Mouse (Mus musculus): ENCODE measurements around the gene Popdc2. TPM values are rescaled to one million over a fixed set of nuclear protein-coding genes. Genes with fewer than 3 reads are reported as not detected.

The Popdc2 gene
- polyA plus RNA-seq, 1 experiment from 2014 or later, result 16.8 TPM

GRCm38 (mm10) chr16:38376841-38377249 is 14.8 kb downstream of the Popdc2 start:
- Histone ChIP-seq H3K27ac (ENCODE audit: low read depth) (peak overlapping the region; percentile 35; the same call in 1 of the 2 replicates), H3K4me1 (replicated peaks; ENCODE audit: control insufficient read depth, insufficient read depth, low read length) (peaks cover 7% of the 10 kb centered on the region), H3K27me3 (replicated peaks; ENCODE audit: control insufficient read depth, insufficient read depth, low read length) (no peaks in the 10 kb centered on the region), H3K36me3 (ENCODE audit: control insufficient read depth, insufficient read depth, low read length) (no peaks in the 10 kb centered on the region), H3K4me3 (ENCODE audit: low read depth, low read length) (peak overlapping the region; percentile 14), H3K4me2 (ENCODE audit: low read length) (peak overlapping the region; percentile 47), H3K9ac (ENCODE audit: low read length) (no peak overlapping the region; the same call in 1 of the 2 replicates), H3K9me3 (ENCODE audit: control insufficient read depth, low read length) (no peaks in the 10 kb centered on the region)
- 48% methylated on average over 8 of the region's 8 CpGs for WGBS
- DNase-seq (ENCODE audit: low spot score) (no peak), ATAC-seq (replicated peaks; ENCODE audit: low FRiP score, low TSS enrichment, low read depth) (peak; percentile 45)

DNA sequence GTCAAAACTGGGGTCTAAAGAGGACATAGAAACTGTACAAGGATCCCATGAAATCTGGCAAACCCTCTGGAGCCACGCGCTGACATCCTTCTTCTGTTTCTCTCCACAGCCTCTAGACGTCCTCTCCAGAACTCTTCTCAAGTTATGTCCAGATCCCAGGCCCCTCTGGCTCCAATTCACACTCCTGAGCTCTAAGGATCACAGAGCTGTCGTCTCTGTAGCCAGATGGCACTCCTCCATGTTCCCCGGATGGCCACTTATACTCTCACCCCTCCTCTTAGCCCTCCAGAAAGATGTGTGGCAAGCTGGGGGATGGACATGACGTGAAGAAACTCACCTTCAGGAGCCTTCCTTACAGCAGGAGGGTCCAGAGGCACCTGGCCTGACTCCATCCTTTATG is 15.5 kb downstream of the Popdc2 start:
- 82% methylated on average over 6 of the region's 6 CpGs for WGBS
- Histone ChIP-seq H3K4me2 (ENCODE audit: low read length) (no peak overlapping the region), H3K4me1 (replicated peaks; ENCODE audit: control insufficient read depth, insufficient read depth, low read length) (peaks cover 7% of the 10 kb centered on the region), H3K4me3 (ENCODE audit: low read depth, low read length) (no peak overlapping the region), H3K9ac (ENCODE audit: low read length) (no peak overlapping the region), H3K9me3 (ENCODE audit: control insufficient read depth, low read length) (no peaks in the 10 kb centered on the region), H3K27me3 (replicated peaks; ENCODE audit: control insufficient read depth, insufficient read depth, low read length) (no peaks in the 10 kb centered on the region), H3K36me3 (ENCODE audit: control insufficient read depth, insufficient read depth, low read length) (no peaks in the 10 kb centered on the region), H3K27ac (ENCODE audit: low read depth) (no peak overlapping the region)
- DNase-seq (ENCODE audit: low spot score), result no peak
- ATAC-seq (replicated peaks; ENCODE audit: low FRiP score, low TSS enrichment, low read depth), result no peak

GRCm38 (mm10) chr16:38378591-38378990 is 16.6 kb downstream of the Popdc2 start:
- Histone ChIP-seq H3K27ac (ENCODE audit: low read depth) (no peak overlapping the region), H3K36me3 (ENCODE audit: control insufficient read depth, insufficient read depth, low read length) (no peaks in the 10 kb centered on the region), H3K4me3 (ENCODE audit: low read depth, low read length) (no peak overlapping the region), H3K9ac (ENCODE audit: low read length) (no peak overlapping the region), H3K4me1 (replicated peaks; ENCODE audit: control insufficient read depth, insufficient read depth, low read length) (peaks cover 7% of the 10 kb centered on the region), H3K4me2 (ENCODE audit: low read length) (no peak overlapping the region), H3K27me3 (replicated peaks; ENCODE audit: control insufficient read depth, insufficient read depth, low read length) (no peaks in the 10 kb centered on the region), H3K9me3 (ENCODE audit: control insufficient read depth, low read length) (no peaks in the 10 kb centered on the region)
- ATAC-seq (replicated peaks; ENCODE audit: low FRiP score, low TSS enrichment, low read depth) (no peak), DNase-seq (ENCODE audit: low spot score) (no peak)
- 80% methylated on average over 6 of the region's 6 CpGs for WGBS

DNA sequence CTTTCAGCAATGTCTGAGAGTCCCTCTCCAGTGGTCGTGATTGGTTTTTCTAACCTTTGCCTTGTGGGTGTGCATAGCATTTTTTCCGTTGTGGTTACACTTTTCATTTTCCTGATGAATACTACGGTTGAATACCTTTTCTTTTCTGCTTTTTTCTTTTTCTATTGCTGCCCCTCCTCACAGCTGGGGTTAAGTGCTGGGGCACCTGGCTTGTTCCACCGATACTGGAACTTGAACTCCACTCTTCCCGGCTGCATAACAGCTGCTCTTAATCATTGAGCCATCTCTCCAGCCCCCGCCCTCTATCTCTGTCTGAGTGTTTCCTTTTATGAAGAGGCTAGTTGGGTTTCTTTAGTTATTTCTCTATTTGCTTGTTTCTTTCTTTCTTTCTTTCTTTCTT is 17.1 kb downstream of the Popdc2 start:
- no peak overlapping the region for H3K27ac ChIP-seq (ENCODE audit: low read depth)
- no peak overlapping the region for H3K4me3 ChIP-seq (ENCODE audit: low read depth, low read length)
- H3K36me3 ChIP-seq (ENCODE audit: control insufficient read depth, insufficient read depth, low read length), result no peaks in the 10 kb centered on the region
- H3K9me3 ChIP-seq (ENCODE audit: control insufficient read depth, low read length), result no peaks in the 10 kb centered on the region
- ATAC-seq (replicated peaks; ENCODE audit: low FRiP score, low TSS enrichment, low read depth) (no peak), DNase-seq (ENCODE audit: low spot score) (no peak)
- H3K27me3 ChIP-seq (replicated peaks; ENCODE audit: control insufficient read depth, insufficient read depth, low read length), result no peaks in the 10 kb centered on the region
- no peak overlapping the region for H3K9ac ChIP-seq (ENCODE audit: low read length)
- peaks cover 7% of the 10 kb centered on the region for H3K4me1 ChIP-seq (replicated peaks; ENCODE audit: control insufficient read depth, insufficient read depth, low read length)
- WGBS, result 36% methylated on average over 6 of the region's 6 CpGs
- H3K4me2 ChIP-seq (ENCODE audit: low read length), result no peak overlapping the region

DNA sequence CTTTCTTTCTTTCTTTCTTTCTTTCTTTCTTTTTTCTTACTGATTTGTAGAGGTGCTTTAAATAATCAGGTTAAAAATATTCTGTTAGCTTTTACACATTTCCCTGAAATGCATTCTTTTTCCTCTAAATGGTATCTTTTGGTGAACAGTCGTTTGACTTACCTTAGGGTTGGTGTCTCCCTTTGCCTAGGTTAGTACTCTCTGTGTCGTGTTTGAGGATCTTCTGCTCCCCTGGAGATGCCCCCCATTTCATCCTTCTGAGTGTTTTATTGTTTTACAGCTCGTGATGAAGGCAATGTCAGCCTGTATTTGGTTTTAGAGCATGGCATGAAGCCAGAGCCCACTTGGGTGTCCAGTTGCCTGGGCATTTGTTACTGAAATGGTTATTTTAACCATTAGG is 17.5 kb downstream of the Popdc2 start:
- Histone ChIP-seq H3K4me2 (ENCODE audit: low read length) (no peak overlapping the region), H3K27me3 (replicated peaks; ENCODE audit: control insufficient read depth, insufficient read depth, low read length) (no peaks in the 10 kb centered on the region), H3K27ac (ENCODE audit: low read depth) (no peak overlapping the region), H3K36me3 (ENCODE audit: control insufficient read depth, insufficient read depth, low read length) (no peaks in the 10 kb centered on the region), H3K4me1 (replicated peaks; ENCODE audit: control insufficient read depth, insufficient read depth, low read length) (peaks cover 7% of the 10 kb centered on the region), H3K9ac (ENCODE audit: low read length) (no peak overlapping the region), H3K9me3 (ENCODE audit: control insufficient read depth, low read length) (no peaks in the 10 kb centered on the region), H3K4me3 (ENCODE audit: low read depth, low read length) (no peak overlapping the region)
- WGBS, result 36% methylated on average over 3 of the region's 3 CpGs
- ATAC-seq (replicated peaks; ENCODE audit: low FRiP score, low TSS enrichment, low read depth) (no peak), DNase-seq (ENCODE audit: low spot score) (no peak)

GRCm38 (mm10) chr16:38379926-38380325 is 17.9 kb downstream of the Popdc2 start:
- no peak for ATAC-seq (replicated peaks; ENCODE audit: low FRiP score, low TSS enrichment, low read depth)
- Histone ChIP-seq H3K9me3 (ENCODE audit: control insufficient read depth, low read length) (no peaks in the 10 kb centered on the region), H3K36me3 (ENCODE audit: control insufficient read depth, insufficient read depth, low read length) (no peaks in the 10 kb centered on the region), H3K9ac (ENCODE audit: low read length) (no peak overlapping the region), H3K4me3 (ENCODE audit: low read depth, low read length) (no peak overlapping the region), H3K4me1 (replicated peaks; ENCODE audit: control insufficient read depth, insufficient read depth, low read length) (peaks cover 7% of the 10 kb centered on the region), H3K27ac (ENCODE audit: low read depth) (no peak overlapping the region), H3K27me3 (replicated peaks; ENCODE audit: control insufficient read depth, insufficient read depth, low read length) (no peaks in the 10 kb centered on the region), H3K4me2 (ENCODE audit: low read length) (no peak overlapping the region)
- 94% methylated on average over 3 of the region's 3 CpGs for WGBS
- DNase-seq (ENCODE audit: low spot score), result no peak

- ATAC-seq (replicated peaks; ENCODE audit: low FRiP score, low TSS enrichment, low read depth) (no peak), DNase-seq (ENCODE audit: low spot score) (no peak)
- H3K4me2 ChIP-seq (ENCODE audit: low read length), result no peak overlapping the region
- no peaks in the 10 kb centered on the region for H3K4me1 ChIP-seq (replicated peaks; ENCODE audit: control insufficient read depth, insufficient read depth, low read length)
- H3K36me3 ChIP-seq (ENCODE audit: control insufficient read depth, insufficient read depth, low read length), result no peaks in the 10 kb centered on the region
- no peaks in the 10 kb centered on the region for H3K27me3 ChIP-seq (replicated peaks; ENCODE audit: control insufficient read depth, insufficient read depth, low read length)
- no peak overlapping the region for H3K9ac ChIP-seq (ENCODE audit: low read length)
- no peak overlapping the region for H3K4me3 ChIP-seq (ENCODE audit: low read depth, low read length)
- WGBS, result 79% methylated on average over 2 of the region's 2 CpGs
- H3K27ac ChIP-seq (ENCODE audit: low read depth), result no peak overlapping the region
- no peaks in the 10 kb centered on the region for H3K9me3 ChIP-seq (ENCODE audit: control insufficient read depth, low read length)
Measured at GRCm38 (mm10) chr16:38383683-38384082, 21.7 kb downstream of the Popdc2 start.

DNA sequence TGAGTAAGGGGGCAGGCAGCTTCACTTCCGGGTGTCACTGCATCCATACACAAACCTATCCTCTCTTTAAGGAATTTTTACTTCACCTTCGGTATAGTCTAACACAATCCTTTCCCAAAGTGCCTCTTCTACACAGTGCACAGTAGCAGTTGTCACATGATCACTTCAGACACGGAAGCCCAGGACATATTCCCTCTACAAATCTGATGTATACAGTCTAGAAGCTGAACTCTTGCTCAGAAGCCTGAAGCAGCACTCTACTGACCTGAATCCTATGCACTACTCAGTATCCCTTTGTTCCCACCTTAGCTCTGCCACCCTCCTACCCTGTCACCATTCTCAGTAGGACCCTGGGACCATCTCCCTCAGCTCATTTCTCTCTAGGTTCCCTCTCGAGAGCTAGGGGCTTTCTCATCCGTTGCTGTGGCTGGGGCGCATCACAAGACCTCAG is 23.2 kb downstream of the Popdc2 start:
- Histone ChIP-seq H3K27ac (ENCODE audit: low read depth) (no peak overlapping the region), H3K4me1 (replicated peaks; ENCODE audit: control insufficient read depth, insufficient read depth, low read length) (no peaks in the 10 kb centered on the region), H3K36me3 (ENCODE audit: control insufficient read depth, insufficient read depth, low read length) (no peaks in the 10 kb centered on the region), H3K9ac (ENCODE audit: low read length) (no peak overlapping the region), H3K27me3 (replicated peaks; ENCODE audit: control insufficient read depth, insufficient read depth, low read length) (no peaks in the 10 kb centered on the region), H3K4me3 (ENCODE audit: low read depth, low read length) (no peak overlapping the region), H3K9me3 (ENCODE audit: control insufficient read depth, low read length) (no peaks in the 10 kb centered on the region), H3K4me2 (ENCODE audit: low read length) (no peak overlapping the region)
- no peak for DNase-seq (ENCODE audit: low spot score)
- WGBS, result 87% methylated on average over 6 of the region's 6 CpGs
- no peak for ATAC-seq (replicated peaks; ENCODE audit: low FRiP score, low TSS enrichment, low read depth)

GRCm38 (mm10) chr16:38385700-38386099 is 23.7 kb downstream of the Popdc2 start:
- no peaks in the 10 kb centered on the region for H3K27me3 ChIP-seq (replicated peaks; ENCODE audit: control insufficient read depth, insufficient read depth, low read length)
- 96% methylated on average over 4 of the region's 4 CpGs for WGBS

More at GRCm38 (mm10) chr16:38385700-38386099, 23.7 kb downstream of the Popdc2 start:
- Histone ChIP-seq H3K36me3 (ENCODE audit: control insufficient read depth, insufficient read depth, low read length) (no peaks in the 10 kb centered on the region), H3K9me3 (ENCODE audit: control insufficient read depth, low read length) (no peaks in the 10 kb centered on the region), H3K4me2 (ENCODE audit: low read length) (no peak overlapping the region), H3K9ac (ENCODE audit: low read length) (no peak overlapping the region), H3K4me3 (ENCODE audit: low read depth, low read length) (no peak overlapping the region), H3K27ac (ENCODE audit: low read depth) (no peak overlapping the region), H3K4me1 (replicated peaks; ENCODE audit: control insufficient read depth, insufficient read depth, low read length) (no peaks in the 10 kb centered on the region)
- no peak for DNase-seq (ENCODE audit: low spot score)
- no peak for ATAC-seq (replicated peaks; ENCODE audit: low FRiP score, low TSS enrichment, low read depth)

Data from intestine, embryonic 14.5 days (tissue).